Mouse (Mus musculus) ovary, postnatal 14 days (tissue): ENCODE measurements around the gene Maml2.

Source experiments
- DNase-seq: peaks from one replicate; pipeline ENCODE4 v3.0.0; 2022; ENCODE audit warnings: low spot score

Maml2 gene

DNA sequence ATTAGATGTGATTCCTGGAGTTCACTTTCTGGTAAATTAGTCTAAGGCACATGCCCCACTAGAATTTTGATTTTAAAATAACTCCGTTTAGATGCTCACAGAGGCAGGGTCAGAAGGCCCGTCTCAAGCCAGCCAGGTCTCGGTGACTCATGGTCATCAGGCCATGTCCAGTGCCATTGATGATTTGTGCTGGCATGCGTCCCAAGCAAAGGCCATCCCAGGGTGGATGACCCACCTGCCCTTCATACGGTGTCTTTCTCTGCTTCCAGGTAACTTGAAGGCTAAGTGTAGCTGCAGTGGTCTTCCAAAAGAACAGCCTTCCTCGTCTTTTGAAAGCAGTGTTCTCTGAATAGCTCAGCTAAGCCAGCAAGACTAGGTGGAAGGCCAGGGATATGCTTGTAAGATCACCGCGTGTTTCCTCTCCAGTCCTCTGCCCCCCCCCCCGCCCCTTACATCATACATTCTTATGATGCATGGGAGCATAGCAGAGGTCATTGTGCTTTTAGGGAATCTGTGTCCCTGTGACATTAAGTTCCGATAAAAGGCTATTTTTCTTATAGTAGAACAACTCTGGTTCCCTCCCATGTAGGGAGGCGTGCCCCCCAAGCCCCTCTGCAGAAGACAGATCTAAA, 235.4 kb downstream of the Maml2 start:
- no peak for DNase-seq

DNA sequence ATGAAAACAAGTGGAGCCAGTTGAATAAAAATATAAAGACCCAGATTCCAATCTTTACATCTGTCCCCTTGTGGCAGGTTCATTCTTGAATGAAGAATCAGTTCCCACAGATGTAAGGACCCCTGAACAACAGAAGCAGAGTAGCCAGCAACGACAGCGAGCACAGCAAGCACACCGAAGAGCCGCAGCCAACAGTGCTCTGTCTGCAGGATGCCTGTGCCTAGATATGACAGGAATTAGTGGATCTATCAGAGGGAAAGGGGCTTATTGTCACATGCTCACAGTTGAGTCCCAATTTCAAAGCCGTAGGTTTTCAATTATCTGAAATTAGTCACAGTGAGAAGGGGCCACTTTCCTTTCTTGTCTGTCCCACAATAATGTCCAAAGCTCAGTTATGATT, 238.0 kb downstream of the Maml2 start:
- no peak for DNase-seq

DNA sequence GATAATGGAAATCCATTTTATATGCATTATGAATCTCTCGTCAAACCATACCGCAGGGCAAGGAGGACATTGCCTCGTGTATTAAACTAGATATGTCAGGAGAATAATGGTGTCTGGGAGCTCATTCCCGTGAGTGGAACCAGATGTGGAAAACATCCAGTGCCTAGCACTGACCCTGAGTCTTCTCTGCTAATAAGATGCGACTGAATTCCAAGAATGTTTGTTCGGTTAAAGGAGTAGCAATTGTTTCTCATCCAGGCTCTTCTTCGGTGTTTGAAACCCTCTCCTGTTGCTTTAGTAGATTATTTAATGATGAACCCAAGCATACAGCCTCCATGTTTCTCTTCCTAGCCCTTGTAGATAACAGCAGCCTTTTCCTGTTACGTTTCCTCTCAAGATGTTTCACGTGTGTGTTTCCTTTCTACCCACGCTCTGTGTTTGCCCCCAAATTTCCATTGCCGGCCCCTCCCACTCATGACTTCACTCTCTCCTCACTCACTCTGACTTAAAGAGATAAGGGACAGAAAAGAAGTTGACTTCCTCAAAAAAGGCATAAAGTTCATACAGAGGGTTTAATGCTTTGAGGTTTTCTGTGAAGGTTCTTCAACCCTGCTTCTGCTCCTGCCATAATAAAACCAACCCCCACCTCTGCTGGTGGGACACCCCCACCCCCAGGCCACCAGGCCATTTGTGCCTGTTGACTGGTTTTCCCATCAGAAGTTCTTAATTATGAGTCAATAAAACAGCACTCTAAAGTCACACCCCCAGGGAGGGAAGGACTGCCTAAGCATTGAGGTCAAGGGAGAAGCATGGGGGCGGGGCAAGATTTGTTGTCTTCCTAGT, 238.9 kb downstream of the Maml2 start:
- DNase-seq, result no peak

DNA sequence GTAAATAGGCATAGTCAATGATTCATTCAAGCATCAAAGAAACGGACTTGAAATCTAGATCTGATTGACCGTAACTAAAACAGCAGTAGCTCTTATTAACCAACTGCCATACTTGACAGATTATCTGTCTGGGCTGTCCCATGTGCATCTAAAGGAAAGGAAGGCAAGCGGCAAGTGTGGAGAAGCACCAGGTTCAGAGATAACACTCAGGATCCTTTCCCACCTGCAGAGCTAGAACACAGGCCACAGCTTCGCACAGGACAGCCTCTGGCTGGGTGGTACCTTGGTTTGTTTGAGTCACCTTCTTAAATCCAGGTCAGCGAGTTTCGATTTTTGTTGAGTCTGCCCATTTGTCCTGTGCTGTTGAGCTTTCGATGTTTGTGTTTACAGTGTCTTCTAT, 240.4 kb downstream of the Maml2 start:
- DNase-seq, result no peak

DNA sequence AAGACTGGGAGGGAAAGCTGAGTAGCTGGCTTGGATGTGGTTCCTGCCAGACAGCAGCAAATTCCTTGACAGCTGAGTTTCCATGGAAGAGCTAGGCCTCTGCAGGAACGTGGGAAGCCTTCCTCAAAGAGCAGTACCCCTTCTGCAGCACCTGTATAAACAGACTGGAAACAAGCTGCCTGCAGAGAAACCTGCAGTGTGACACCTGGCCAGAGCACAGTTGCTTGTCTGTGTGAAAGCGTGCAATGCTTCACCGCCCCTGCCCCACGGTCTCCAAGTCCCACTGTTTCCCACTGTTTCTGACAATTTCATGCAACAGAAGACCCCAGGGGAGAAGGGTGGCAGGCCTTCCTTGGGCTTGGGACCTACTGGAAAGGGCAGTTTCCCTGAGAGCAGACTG, 241.8 kb downstream of the Maml2 start:
- DNase-seq, result no peak

DNA sequence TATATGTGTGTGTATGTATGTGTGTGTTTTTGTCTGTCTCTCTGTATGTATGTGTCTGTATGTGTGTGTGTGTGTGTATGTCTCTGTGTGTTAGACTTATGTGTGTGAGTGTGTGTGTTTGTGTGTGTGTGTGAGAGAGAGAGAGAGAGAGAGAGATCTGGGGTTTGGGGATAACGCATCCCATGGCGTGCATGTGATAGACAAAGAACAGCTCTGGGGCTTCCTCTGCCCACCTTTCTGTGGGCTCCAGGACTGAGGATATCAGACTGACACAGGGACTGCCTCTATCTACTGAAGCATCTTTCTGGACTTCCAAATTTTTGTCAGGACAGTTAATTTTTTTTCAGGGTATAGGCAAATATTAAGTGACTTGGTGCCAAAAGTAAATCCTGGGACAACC, 242.5 kb downstream of the Maml2 start:
- DNase-seq, result no peak

DNA sequence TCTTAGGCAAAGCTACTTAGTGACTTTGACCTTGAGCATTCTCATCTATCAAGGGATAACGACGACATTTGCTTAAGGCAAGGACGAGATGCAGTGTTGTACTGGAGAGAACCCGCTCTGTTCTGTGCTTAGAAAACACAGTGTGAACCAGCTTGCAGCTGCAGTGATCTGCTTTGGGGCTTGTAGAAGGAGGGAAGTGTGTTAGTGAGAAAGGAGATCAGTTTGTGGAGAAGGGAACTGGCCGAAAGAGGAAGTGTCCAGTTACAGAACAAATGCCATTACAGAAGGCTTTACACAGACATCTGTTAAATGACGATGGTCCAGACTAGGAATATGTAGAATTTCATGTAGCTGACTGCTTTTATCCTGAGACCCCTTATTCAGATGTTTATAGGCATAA, 243.0 kb downstream of the Maml2 start:
- DNase-seq, result no peak

DNA sequence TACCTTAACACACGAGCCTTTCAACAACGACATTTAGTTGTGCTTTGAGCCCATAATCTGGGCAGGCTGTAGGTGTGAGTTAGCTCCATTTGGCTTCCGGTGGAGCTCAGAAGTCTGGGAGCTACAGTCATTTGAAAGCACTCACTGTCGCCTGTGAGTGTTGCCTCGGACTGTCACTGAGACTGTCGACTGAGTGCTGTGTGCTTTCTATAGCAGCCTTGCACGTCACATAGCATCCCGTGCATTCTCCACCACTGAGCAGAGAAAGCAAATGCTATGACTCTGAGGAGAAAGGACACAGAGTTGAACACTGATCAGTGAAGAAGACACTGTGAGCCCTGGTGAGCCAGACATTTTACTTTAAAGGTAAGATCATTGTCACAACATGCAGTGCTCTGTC, 245.4 kb downstream of the Maml2 start:
- no peak for DNase-seq

DNA sequence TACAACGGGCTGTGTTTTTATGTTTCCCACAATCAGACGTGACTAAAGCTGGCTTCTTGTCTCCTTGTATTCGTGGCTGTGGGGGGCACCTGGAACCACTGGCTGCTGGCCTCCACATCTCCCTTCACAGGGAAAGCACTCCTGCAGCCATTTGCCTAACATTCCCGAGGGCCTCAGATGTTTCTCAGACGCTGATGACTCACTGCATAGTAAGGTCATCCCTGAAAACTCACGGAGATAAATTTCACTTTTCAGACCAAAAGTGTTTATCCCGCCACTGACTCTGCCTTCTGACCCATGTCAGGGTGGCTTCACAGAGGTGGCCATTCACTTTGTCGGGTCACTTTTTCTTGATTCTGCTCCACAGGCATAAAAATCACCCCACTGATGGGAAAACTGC, 246.4 kb downstream of the Maml2 start:
- DNase-seq, result no peak

DNA sequence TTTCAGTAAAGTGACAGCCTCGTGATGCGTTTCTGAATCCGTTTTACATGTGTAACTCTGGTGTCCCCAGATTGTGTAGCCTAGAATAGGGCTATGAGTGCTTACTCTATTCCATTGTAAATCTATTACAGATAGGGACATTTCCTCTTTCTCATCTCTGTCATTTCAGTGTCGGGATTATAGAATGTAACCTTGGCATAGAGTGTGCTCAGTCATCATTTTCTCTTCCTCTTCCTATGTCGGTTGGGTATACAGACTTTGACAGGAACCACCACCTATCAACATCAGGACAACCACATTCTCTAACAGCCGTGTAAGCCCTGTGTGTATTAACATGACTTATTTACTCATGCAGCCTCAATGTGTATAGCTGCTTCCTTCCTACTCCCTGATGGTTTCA, 248.0 kb downstream of the Maml2 start:
- DNase-seq, result no peak

DNA sequence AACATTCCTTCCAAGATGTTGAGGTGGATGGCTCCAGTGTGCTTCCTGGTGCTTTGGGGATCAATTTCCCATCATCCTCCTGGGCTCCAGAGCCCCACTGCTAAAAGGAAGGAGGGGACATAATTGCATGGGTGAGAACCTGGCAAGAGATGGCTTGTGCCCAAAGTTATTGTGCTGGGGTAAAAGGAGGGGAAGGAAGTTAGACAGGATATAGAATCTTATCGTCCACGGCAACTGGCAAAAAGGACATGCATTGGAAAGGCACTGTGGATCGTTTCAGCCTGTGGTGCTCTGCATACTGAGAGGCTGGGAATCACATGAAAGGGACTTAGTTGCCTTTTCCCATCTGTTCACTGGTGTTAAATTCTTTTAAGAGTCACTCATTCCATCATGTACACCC, 252.2 kb downstream of the Maml2 start:
- no peak for DNase-seq

DNA sequence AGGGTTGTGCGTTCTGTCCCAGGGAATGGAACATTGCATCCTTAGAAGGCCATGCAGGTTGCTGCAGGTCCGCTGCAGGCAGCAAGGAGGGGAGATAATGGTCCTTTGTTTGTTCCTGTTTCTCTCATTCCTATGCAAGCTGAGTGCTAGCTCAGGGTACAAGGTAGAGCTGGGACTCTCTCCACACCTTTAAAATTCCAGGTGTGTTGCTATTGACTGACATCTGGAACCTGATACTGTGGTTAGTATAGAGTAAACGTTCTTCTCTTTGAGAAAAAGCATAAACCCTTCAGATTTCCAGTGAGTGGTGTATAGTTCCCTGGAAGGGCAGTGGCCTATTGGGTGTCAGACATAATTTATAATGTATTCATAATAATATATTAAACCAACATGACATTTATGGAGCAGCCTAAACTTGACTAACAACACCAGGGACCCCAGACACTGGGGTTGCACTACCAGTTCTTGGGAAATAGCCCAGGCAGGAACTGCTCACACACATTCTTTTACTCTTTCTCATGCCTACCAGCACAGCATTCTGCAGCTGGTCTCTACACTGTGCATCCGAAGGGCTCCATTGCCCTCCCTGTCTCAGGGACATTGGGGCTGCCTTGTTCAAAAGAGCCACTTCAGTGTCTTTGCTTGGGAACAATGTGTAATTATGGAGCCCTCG, 254.8 kb downstream of the Maml2 start:
- no peak for DNase-seq

DNA sequence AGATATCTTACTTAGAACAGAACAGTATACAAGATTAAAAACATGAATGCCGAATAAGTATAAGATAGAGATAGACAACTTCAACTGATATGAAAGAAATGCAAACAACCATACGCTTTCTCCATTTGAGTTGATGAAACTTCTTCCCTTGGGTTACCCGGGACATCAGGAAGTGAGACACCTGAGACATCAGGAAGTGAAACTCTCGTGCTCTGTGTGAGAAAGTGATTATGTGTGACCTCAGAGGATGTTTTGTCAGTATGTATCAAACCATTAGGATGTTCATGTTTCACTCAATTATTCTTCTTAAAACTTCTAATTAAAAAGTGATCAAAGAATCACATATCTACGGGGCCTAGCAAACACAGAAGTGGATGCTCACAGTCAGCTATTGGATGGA, 257.0 kb downstream of the Maml2 start:
- DNase-seq, result no peak

DNA sequence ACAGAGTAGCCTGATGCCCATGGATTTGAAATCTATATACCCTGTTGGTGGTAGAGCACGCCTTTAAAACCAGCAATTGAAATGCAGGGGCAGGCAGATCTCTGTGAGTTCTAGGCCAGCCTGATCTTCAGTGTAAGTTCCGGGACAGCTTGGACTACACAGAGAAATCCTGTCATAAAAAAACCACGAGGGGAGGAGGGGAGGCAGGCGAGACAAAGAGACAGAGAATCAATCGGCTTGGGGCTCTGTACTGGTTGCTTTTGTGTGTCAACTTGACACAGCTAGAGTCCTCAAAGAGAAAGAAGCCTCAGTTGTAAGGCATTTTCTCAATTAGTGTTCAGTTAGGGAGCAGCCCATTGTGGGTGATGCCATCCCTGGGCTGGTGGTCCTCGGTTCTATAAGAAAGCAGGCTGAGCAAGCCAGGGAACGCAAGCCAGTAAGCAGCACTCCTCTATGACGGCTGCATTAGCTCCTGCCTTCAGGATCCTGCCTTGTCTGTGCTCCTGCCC, 258.3 kb downstream of the Maml2 start:
- DNase-seq, result no peak

DNA sequence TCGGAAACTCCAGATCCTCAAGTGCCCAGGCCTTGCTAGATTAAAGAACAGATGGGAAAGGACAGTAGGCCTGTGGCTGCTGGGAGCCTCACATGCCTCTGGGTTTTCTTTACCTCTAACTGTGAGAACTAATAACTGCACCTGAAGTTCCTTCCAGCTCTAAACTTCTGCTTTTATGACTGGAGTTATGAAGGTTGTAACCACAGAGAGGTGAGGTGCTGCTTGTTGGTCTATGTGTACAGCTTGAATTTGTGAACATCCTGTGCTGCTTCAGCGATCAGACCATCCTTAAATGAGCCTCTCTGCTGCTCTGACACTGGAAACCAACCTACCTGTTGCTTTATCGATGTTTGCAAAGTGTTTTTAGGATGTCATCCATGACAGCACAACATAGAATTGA, 258.9 kb downstream of the Maml2 start:
- no peak for DNase-seq

DNA sequence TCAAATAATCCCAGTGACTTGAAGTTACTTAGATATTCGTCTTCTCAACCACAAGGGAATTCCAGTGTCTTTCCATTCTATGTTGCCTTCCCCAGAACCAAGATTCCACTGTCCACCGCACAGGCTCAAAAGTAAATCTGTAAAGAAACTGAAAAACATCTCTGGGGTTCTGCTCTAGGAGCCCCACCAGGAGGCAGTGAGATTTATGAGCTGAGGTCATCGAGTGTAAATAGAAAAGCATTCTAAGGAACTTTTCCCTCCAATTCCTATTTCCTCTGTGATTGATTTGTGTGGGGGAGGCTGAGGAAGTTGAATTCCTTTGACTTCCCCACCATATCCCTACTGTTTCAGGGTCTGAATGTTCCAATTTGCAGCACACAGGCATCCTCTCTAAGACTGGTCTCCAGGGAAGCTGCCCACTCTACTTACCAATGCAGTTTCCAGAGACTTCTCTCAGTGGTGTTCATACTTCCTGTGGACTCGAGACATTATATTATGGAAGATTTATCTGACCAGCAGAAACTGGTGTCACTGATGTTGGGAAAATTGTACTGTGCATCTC, 261.1 kb downstream of the Maml2 start:
- no peak for DNase-seq

DNA sequence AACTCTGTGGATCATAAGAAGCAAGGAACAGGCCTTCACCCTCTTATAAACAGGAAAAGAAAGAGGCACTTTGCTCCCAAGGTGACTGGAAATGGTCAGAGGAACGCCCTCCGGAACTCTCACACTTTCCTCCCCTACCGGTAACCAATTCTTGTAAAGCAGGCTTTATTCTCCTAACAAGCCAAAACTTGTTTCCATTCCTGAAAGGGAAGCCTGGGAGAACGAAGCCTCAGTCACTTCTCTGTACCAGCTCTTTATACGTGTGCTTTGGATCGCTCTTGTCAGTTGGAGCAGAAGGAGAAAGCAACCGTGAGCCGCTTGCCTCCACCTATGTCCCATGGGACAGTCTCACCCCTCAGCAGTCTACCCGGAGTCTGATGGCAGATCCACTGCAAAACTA, 262.9 kb downstream of the Maml2 start:
- no peak for DNase-seq

DNA sequence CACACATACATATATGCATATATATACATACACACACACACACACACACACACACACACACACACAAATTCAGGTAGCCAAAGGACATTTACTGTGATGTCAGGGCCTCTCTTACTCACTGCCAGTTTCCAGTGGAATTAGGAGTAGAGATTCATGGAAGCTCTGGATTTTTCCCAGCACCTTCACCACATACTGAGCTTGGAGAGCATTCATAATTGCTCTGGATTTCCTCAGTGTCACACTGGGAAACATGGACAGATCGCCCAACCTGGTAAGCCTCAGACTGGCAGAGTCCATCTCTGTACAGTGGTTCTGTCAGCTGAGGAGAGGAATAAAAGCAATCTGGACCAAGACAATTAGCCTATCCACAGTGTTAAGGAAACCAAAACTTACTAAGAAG, 263.6 kb downstream of the Maml2 start:
- no peak for DNase-seq

DNA sequence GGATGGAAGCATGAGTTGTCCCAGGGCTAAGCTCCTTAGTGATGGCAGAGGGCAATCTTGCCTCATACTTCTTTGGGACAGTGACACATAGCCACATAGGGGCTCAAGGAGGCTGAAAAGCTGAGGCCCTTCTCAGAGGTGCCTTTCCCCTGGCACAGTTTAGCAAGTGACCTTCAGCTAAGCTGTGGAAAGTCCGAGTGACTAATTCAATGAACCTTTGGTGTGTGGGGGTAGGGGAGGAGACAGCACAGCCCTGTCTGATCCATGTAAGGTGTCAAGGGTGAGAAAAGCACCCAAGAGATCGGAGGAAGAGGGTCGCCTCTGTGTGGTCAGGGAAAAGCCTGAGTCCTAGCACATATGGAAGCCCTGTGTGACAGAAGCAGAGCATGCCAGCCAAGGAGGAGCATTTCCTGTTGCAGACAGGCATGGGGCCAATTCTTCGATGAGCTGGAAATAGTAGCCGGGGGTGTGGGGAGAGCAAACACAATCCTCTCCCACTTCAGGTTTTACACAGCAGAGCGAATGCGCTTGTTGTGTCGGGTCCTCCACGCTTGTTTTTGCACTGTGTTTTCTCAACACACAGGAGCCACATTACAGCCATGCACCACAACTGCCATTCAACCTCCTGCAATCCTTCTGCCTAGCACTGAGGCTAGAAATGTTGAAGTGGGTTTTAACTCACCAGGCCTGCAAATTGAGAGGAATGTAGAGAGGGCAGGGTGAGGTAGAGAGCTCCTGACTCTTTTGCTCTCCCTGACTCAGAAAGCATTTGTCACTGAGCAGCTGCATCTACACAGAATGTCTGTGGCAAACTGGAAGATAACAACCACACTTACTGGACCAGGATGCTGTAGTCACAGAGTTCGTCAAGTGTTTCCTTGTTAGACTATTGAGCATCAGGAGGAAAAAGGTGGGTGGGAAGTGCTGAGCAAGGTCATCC, 266.0 kb downstream of the Maml2 start:
- peak; percentile 22 for DNase-seq

DNA sequence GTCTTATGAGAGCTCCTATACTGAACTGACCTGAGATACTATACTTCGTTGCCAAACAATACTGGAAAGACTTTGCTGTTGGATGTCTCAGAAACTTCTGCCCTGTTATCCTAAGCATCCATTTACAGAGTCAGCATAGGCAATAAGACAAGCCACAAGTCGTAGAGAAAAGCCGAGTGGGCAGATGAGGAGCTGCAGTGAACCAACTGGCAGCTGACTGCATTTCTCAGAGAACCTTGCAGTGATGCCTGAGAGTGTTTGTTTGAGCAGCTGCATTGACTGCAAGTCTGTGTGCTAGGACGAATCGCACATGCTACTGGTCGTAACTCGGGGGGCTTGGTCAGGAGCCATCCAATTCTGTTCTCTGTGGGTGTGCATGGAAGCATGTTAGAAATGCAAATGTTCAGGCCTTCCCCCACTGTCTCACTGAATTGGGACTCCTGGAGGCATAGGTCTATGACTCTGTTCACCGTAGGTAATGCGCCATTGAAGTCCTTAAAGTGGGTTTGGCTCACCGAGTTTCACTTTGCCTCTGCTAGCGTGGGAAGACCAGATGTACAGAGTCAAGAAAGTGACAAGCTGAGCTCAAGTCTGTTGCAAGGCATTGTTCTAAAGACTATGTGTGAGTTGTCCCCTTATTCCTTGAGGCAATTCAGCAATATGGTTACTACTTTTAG, 267.7 kb downstream of the Maml2 start:
- no peak for DNase-seq
